Mouse (Mus musculus): ENCODE results near the gene Slc35e4. TPM values are rescaled to one million over a fixed set of nuclear protein-coding genes. Genes with fewer than 3 reads are reported as not detected.

Gene Slc35e4
- polyA plus RNA-seq, 1 experiment: 3.4 TPM

DNA sequence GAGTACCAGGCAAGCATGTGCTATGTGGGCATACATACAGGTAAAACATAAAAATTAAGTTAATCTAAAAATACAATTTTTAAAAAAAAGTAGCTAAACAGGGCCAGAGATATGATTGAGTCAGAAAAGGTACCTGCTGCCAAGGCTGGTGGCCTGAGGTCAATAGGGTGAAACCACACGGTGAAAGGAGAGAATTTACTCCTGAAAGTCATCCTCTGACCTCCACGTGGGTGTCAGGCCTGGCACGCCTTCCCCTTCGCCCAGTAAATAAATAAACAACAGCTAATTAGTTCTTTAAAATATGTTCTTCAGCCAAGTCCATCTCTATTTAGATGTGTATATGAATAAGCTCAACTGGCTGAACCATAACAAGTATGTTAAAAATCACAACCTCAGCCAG lies 54.1 kb downstream of the Slc35e4 start:
- DNase-seq (ENCODE audit: low read depth in 1 of 2, low spot score in 2 of 2): no peak
- no peaks in the 10 kb centered on the region for H3K36me3 ChIP-seq (ENCODE audit: control insufficient read depth, insufficient read depth, low read length)
- no peak overlapping the region for H3K27ac ChIP-seq (ENCODE audit: insufficient read depth, low read length)
- H3K27me3 ChIP-seq (ENCODE audit: control insufficient read depth, insufficient read depth, low read length): peaks cover 6% of the 10 kb centered on the region
- WGBS: 84% methylated on average over 4 of the region's 4 CpGs
- no peaks in the 10 kb centered on the region; the same call in 1 of the 2 replicates for H3K4me1 ChIP-seq (ENCODE audit: control insufficient read depth, insufficient read depth, insufficient read length)
- H3K4me3 ChIP-seq (ENCODE audit: extremely low read depth, insufficient read depth, insufficient read length): no peak overlapping the region
- no peak for TF ChIP-seq CTCF (IDR thresholded peaks at IDR 0.05; ENCODE audit: extremely low read depth, insufficient read depth, insufficient read length, insufficient replicate concordance)
- no peak for TF ChIP-seq POLR2A (IDR thresholded peaks at IDR 0.05; ENCODE audit: low read depth, low read length)

DNA sequence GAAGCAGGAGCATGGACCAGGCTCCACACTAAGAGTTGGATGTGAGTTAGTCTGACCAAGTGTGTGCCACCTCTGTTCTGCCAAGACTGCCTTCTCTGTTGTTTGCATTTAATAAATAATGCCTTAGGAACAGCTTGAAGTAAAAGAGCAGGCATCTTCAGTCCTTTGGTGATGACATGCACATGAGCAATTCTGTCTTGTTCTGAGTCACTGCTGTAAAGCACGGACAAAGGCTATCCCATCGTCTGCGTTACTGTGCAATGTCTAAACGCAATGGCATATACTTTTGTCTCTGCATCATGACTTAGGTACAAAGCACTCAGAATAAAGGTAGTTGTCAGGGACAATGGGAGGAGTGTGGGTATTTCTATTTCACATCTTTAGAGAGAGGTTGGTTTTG lies 54.7 kb downstream of the Slc35e4 start:
- Histone ChIP-seq H3K27me3 (ENCODE audit: control insufficient read depth, insufficient read depth, low read length) (peaks cover 6% of the 10 kb centered on the region), H3K4me1 (ENCODE audit: control insufficient read depth, insufficient read depth, insufficient read length) (no peaks in the 10 kb centered on the region; the same call in 1 of the 2 replicates), H3K4me3 (ENCODE audit: extremely low read depth, insufficient read depth, insufficient read length) (no peak overlapping the region), H3K36me3 (ENCODE audit: control insufficient read depth, insufficient read depth, low read length) (no peaks in the 10 kb centered on the region), H3K27ac (ENCODE audit: insufficient read depth, low read length) (no peak overlapping the region)
- TF ChIP-seq CTCF (IDR thresholded peaks at IDR 0.05; ENCODE audit: extremely low read depth, insufficient read depth, insufficient read length, insufficient replicate concordance) (no peak), POLR2A (IDR thresholded peaks at IDR 0.05; ENCODE audit: low read depth, low read length) (no peak)
- WGBS: 94% methylated on average over 4 of the region's 4 CpGs
- DNase-seq (ENCODE audit: low read depth in 1 of 2, low spot score in 2 of 2): no peak

DNA sequence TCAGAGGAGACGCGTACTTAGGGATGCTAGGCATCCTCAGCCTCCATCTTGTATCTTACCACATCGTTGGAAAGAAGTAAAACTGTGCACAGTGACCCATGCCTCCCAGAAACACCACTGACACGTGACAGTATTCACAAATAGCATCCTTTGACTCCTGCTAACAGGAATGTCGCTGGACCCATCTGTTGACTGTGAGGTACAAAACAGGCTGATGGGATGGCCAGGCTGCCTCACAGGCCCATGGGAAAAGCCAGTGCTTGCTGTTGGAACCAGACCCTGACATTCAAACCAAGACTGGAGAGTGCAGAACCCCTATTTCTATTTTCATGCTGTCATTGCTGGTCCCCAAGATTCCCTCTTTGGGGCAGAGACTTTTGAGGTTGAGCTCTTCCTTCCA lies 56.6 kb downstream of the Slc35e4 start:
- 76% methylated on average over 5 of the region's 5 CpGs for WGBS
- Histone ChIP-seq H3K4me3 (ENCODE audit: extremely low read depth, insufficient read depth, insufficient read length) (no peak overlapping the region), H3K4me1 (ENCODE audit: control insufficient read depth, insufficient read depth, insufficient read length) (no peaks in the 10 kb centered on the region), H3K27me3 (ENCODE audit: control insufficient read depth, insufficient read depth, low read length) (no peaks in the 10 kb centered on the region), H3K36me3 (ENCODE audit: control insufficient read depth, insufficient read depth, low read length) (no peaks in the 10 kb centered on the region), H3K27ac (ENCODE audit: insufficient read depth, low read length) (no peak overlapping the region)
- no peak for DNase-seq (ENCODE audit: low read depth in 1 of 2, low spot score in 2 of 2)
- TF ChIP-seq CTCF (IDR thresholded peaks at IDR 0.05; ENCODE audit: extremely low read depth, insufficient read depth, insufficient read length, insufficient replicate concordance): no peak
- no peak for TF ChIP-seq POLR2A (IDR thresholded peaks at IDR 0.05; ENCODE audit: low read depth, low read length)

Other genes starting within 250 kb of the Slc35e4 start
- 0.05 and 0.06 TPM in 2 replicates for gene Osbp2, start 50.8 kb downstream of the Slc35e4 start, polyA plus RNA-seq (2012; rRNA removed)
- 0.02 TPM in 1 of 2 replicates, not detected in the other for gene 4921536K21Rik, start 19.6 kb downstream of the Slc35e4 start, polyA plus RNA-seq (2012; rRNA removed)
- 0.44 and 0.48 TPM in 2 replicates for gene Dusp18, start 19.4 kb downstream of the Slc35e4 start, polyA plus RNA-seq (2012; rRNA removed)
- gene Tcn2, start 17.5 kb upstream of the Slc35e4 start, polyA plus RNA-seq (2012; rRNA removed): 62.0 and 66.0 TPM in 2 replicates
- gene Pes1, start 49.3 kb upstream of the Slc35e4 start, polyA plus RNA-seq (2012; rRNA removed): 33.6 and 35.5 TPM in 2 replicates
- gene 4930556J24Rik, start 62.1 kb upstream of the Slc35e4 start, polyA plus RNA-seq (2012; rRNA removed): not detected in 2 replicates
- gene Gal3st1, start 69.0 kb upstream of the Slc35e4 start, polyA plus RNA-seq (2012; rRNA removed): 0.34 and 0.63 TPM in 2 replicates
- gene Sec14l4, start 116.8 kb upstream of the Slc35e4 start, polyA plus RNA-seq (2012; rRNA removed): 0.07 and 0.22 TPM in 2 replicates
- gene Sec14l3, start 150.2 kb upstream of the Slc35e4 start, polyA plus RNA-seq (2012; rRNA removed): not detected in 2 replicates
- 5.1 and 6.2 TPM in 2 replicates for gene Mtfp1, start 180.8 kb upstream of the Slc35e4 start, polyA plus RNA-seq (2012; rRNA removed)
- gene Sec14l2, start 208.8 kb upstream of the Slc35e4 start, polyA plus RNA-seq (2012; rRNA removed): 1.9 and 2.9 TPM in 2 replicates
- gene Rnf215, start 220.5 kb upstream of the Slc35e4 start, polyA plus RNA-seq (2012; rRNA removed): 20.6 and 26.2 TPM in 2 replicates
- gene Ccdc157, start 245.6 kb upstream of the Slc35e4 start, polyA plus RNA-seq (2012; rRNA removed): 4.3 and 4.4 TPM in 2 replicates
- gene Sf3a1, start 245.7 kb upstream of the Slc35e4 start, polyA plus RNA-seq (2012; rRNA removed): 27.9 and 31.9 TPM in 2 replicates

All from spleen, adult 2 months (tissue).